Comparison of ENCODE assay signal across 15 mouse cellular contexts in genomic region chr13:38511979-38512378, GRCm38 (mm10). TPM values are rescaled to one million over a fixed set of nuclear protein-coding genes. Genes with fewer than 3 reads are reported as not detected.
DNase-seq lines count a peak whose midpoint lies in the region; ATAC-seq and TF ChIP-seq lines count a peak whose summit lies in the region.
"Had no signal": no experiment of that assay in that cellular context is flagged by ENCODE, and none has a peak within 500 bp of the region (broad histone marks: within the 10 kb centered on the region; RNA-seq: fewer than 3 reads in every experiment).

No protein-coding gene starts in this region.

- peak; percentile 45 for DNase-seq in gastrocnemius, postnatal 14 days
- no peak for DNase-seq in gastrocnemius, postnatal 36 days
- DNase-seq in kidney, postnatal 4 days, result peak; percentile 21 to 22
- DNase-seq in lung, embryonic 14.5 days, result peak; percentile 33
- peak; percentile 64 to 82 for DNase-seq in lung, postnatal 4 days
- no peak for DNase-seq in midbrain, postnatal 0 days (ENCODE audit: low spot score)
- DNase-seq: kidney, adult 11 months; right cerebral cortex, postnatal 4 days had no signal

- no peaks in the 10 kb centered on the region for H3K27me3 ChIP-seq in kidney, embryonic 16.5 days (ENCODE audit: insufficient read depth, low read length)
- no peaks in the 10 kb centered on the region for H3K27me3 ChIP-seq in lung, embryonic 14.5 days (ENCODE audit: insufficient read depth, low read length)
- no peaks in the 10 kb centered on the region for H3K27me3 ChIP-seq in midbrain, postnatal 0 days (ENCODE audit: insufficient read depth, low read length)
- H3K27me3 ChIP-seq: embryonic facial prominence, embryonic 13.5 days; neural tube, embryonic 15.5 days had no signal

- intact Hi-C loops in gastrocnemius, postnatal 14 days (cut with DNase I; ENCODE audit: low total_unique reads), result no loop called here
- intact Hi-C loops in gastrocnemius, postnatal 36 days (cut with DNase I), result no loop called here

- H3K4me1 ChIP-seq in kidney, embryonic 16.5 days (ENCODE audit: insufficient read depth, low read length), result peaks cover 7% of the 10 kb centered on the region; the same call in 1 of the 2 replicates
- no peaks in the 10 kb centered on the region for H3K4me1 ChIP-seq in lung, embryonic 14.5 days (ENCODE audit: insufficient read depth)
- no peaks in the 10 kb centered on the region for H3K4me1 ChIP-seq in midbrain, postnatal 0 days (ENCODE audit: insufficient read depth, low read length)
- H3K4me1 ChIP-seq: embryonic facial prominence, embryonic 13.5 days; forebrain, embryonic 10.5 days; neural tube, embryonic 15.5 days had no signal

- 86% methylated on average over 10 of the region's 10 CpGs for WGBS in kidney, embryonic 16.5 days
- 74% methylated on average over 10 of the region's 10 CpGs for WGBS in lung, embryonic 14.5 days
- WGBS in midbrain, postnatal 0 days, result 75% methylated on average over 10 of the region's 10 CpGs

- no peak for ATAC-seq in kidney, embryonic 16.5 days (ENCODE audit: low FRiP score, low TSS enrichment)
- no peak for ATAC-seq in lung, embryonic 14.5 days (ENCODE audit: insufficient read depth)
- ATAC-seq in midbrain, postnatal 0 days (ENCODE audit: low FRiP score), result no peak

- H3K9ac ChIP-seq in kidney, embryonic 16.5 days (replicated peaks; ENCODE audit: low read length), result no peak overlapping the region
- no peak overlapping the region for H3K9ac ChIP-seq in lung, embryonic 14.5 days
- H3K9ac ChIP-seq in midbrain, postnatal 0 days (replicated peaks; ENCODE audit: low read length, poor library complexity, severe bottlenecking), result no peak overlapping the region
- H3K9ac ChIP-seq: embryonic facial prominence, embryonic 13.5 days; neural tube, embryonic 15.5 days had no signal

- H3K4me3 ChIP-seq in kidney, embryonic 16.5 days (ENCODE audit: low read length), result no peak overlapping the region
- H3K4me3 ChIP-seq in lung, embryonic 14.5 days (ENCODE audit: low read depth, low read length), result no peak overlapping the region
- H3K4me3 ChIP-seq in midbrain, postnatal 0 days (ENCODE audit: low read depth, low read length), result no peak overlapping the region
- H3K4me3 ChIP-seq: embryonic facial prominence, embryonic 13.5 days; forebrain, embryonic 10.5 days; heart, adult 2 months; left cerebral cortex, adult 2 months; midbrain, embryonic 10.5 days; neural tube, embryonic 15.5 days had no signal

- no peak overlapping the region for H3K4me2 ChIP-seq in kidney, embryonic 16.5 days (replicated peaks; ENCODE audit: low read depth, low read length)
- H3K4me2 ChIP-seq in lung, embryonic 14.5 days, result no peak overlapping the region
- H3K4me2 ChIP-seq in midbrain, postnatal 0 days (ENCODE audit: low read depth, low read length, poor library complexity, severe bottlenecking), result no peak overlapping the region
- H3K4me2 ChIP-seq: embryonic facial prominence, embryonic 13.5 days; neural tube, embryonic 15.5 days had no signal

- H3K27ac ChIP-seq in kidney, embryonic 16.5 days (ENCODE audit: low read length), result no peak overlapping the region
- H3K27ac ChIP-seq in lung, embryonic 14.5 days (ENCODE audit: low read depth), result no peak overlapping the region
- H3K27ac ChIP-seq in midbrain, postnatal 0 days (ENCODE audit: low read depth, low read length), result no peak overlapping the region
- H3K27ac ChIP-seq: embryonic facial prominence, embryonic 13.5 days; forebrain, embryonic 10.5 days; heart, adult 2 months; left cerebral cortex, adult 2 months; midbrain, embryonic 10.5 days; neural tube, embryonic 15.5 days had no signal

- H3K9me3 ChIP-seq in kidney, embryonic 16.5 days (ENCODE audit: low read length), result no peaks in the 10 kb centered on the region
- H3K9me3 ChIP-seq in lung, embryonic 14.5 days (ENCODE audit: low read depth, low read length), result no peaks in the 10 kb centered on the region
- H3K9me3 ChIP-seq in midbrain, postnatal 0 days (ENCODE audit: low read length), result no peaks in the 10 kb centered on the region
- H3K9me3 ChIP-seq: embryonic facial prominence, embryonic 13.5 days; forebrain, embryonic 10.5 days; midbrain, embryonic 10.5 days; neural tube, embryonic 15.5 days had no signal

- H3K36me3 ChIP-seq in kidney, embryonic 16.5 days (ENCODE audit: insufficient read depth, low read length), result peaks cover 70% of the 10 kb centered on the region
- peaks cover 95% of the 10 kb centered on the region for H3K36me3 ChIP-seq in lung, embryonic 14.5 days (ENCODE audit: insufficient read depth)
- peaks cover 32% of the 10 kb centered on the region for H3K36me3 ChIP-seq in midbrain, postnatal 0 days (ENCODE audit: insufficient read depth, low read length)

- no peak for TF ChIP-seq CTCF in lung, embryonic 14.5 days (IDR thresholded peaks at IDR 0.05; ENCODE audit: low read depth)
- TF ChIP-seq CTCF in midbrain, postnatal 0 days (IDR thresholded peaks at IDR 0.05), result no peak

RNA-seq across cellular contexts. Expression of gene Txndc5, which starts 16.6 kb away (rescaled TPM):
- 10 to 100 TPM; 36.4 to 46.9 TPM for total RNA-seq in gastrocnemius, postnatal 14 days (2021)
- 10 to 100 TPM; 24.4 to 26.8 TPM for total RNA-seq in gastrocnemius, postnatal 36 days (2021)
- polyA plus RNA-seq in kidney, embryonic 16.5 days (2015; fragmentation: Nextera tagmentation; extraction: Ambion mirVana), result 301 and 313 TPM in 2 replicates
- polyA plus RNA-seq in lung, embryonic 14.5 days (2014; fragmentation: Nextera tagmentation; extraction: Ambion mirVana), result 290 and 295 TPM in 2 replicates
- 89.6 and 92.6 TPM in 2 replicates for total RNA-seq in midbrain, postnatal 0 days (2014; rRNA removed)
- 80.0 and 80.7 TPM in 2 replicates for polyA plus RNA-seq in midbrain, postnatal 0 days (2015; fragmentation: Nextera tagmentation; extraction: Ambion mirVana)

Comparison
In these comparisons a context has a peak if more than half of its experiments do, and no peak if none do; other contexts are left out.
1. DNase-seq: peak in gastrocnemius, postnatal 14 days (single experiment), kidney, postnatal 4 days (2 of 2), lung, embryonic 14.5 days (single experiment) and lung, postnatal 4 days (2 of 2); none in gastrocnemius, postnatal 36 days (0 of 2) and midbrain, postnatal 0 days (single experiment).